Mouse (Mus musculus): ENCODE data around the gene Tgif1.

DNA sequence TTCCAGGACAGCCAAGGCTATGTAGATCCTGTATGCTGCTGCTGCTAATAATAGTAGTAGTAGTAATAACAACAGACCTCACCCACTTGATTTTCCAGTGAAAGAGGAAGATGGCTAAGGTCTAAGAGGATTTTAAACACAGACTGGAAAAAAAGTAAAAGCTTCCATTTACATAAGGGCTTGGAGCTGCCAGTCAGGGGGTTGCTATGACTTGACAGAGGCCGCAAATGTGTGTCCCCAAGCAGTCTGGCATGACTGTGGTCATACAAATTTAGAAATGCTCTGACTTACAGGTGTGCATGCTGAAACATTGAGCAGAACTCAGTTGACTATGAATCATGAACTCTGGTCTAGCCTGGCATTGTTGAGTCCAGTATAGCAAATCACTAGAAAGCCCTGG lies 45.5 kb downstream of the Tgif1 start:
- no peak for TF ChIP-seq GATA1 (IDR thresholded peaks at IDR 0.05; ENCODE audit: borderline replicate concordance, low read length)
- TF ChIP-seq CTCF (IDR thresholded peaks at IDR 0.05; ENCODE audit: low read depth, low read length): no peak
- no peak for TF ChIP-seq TAL1 (conservative IDR thresholded peaks at IDR 0.05; ENCODE audit: low read depth, low read length)
- TF ChIP-seq POLR2AphosphoS5 (IDR thresholded peaks at IDR 0.05; ENCODE audit: insufficient replicate concordance, low read depth, low read length): no peak
- TF ChIP-seq GATA2 (IDR thresholded peaks at IDR 0.05; ENCODE audit: borderline replicate concordance, low read depth, low read length): no peak

Measured in G1E (cell line).